Mouse (Mus musculus) liver, embryonic 16.5 days (tissue): ENCODE data around the gene Gramd1c. TPM values are rescaled to one million over a fixed set of nuclear protein-coding genes. Genes with fewer than 3 reads are reported as not detected.

Source experiments
- ATAC-seq: fragments of 200-750 bp; cut with Nextera tagmentation; 2 replicates; pipeline ENCODE4 v1.8.0; 2017; ENCODE audit warnings: low read depth, mild to moderate bottlenecking, moderate number of reproducible peaks, moderate library complexity
- H3K27ac ChIP-seq: fragments of 300-500 bp; sonication (generic); 2 replicates; pipeline ENCODE4 v1.5.1; 2014; ENCODE audit warnings: mild to moderate bottlenecking, low read length
- H3K27me3 ChIP-seq: fragments of 300-500 bp; sonication (generic); 2 replicates; pipeline ENCODE4 v1.6.1; 2014; ENCODE audit warnings: low read depth, low read length, mixed read lengths; ENCODE audit not compliant: control insufficient read depth, insufficient read depth
- H3K36me3 ChIP-seq: fragments of 300-500 bp; sonication (generic); 2 replicates; pipeline ENCODE4 v1.6.1; 2014; ENCODE audit warnings: mild to moderate bottlenecking; ENCODE audit not compliant: control insufficient read depth, insufficient read depth
- H3K4me1 ChIP-seq: fragments of 300-500 bp; sonication (generic); 2 replicates; pipeline ENCODE4 v1.6.1; 2014; ENCODE audit warnings: low read depth, low read length, mixed read lengths; ENCODE audit not compliant: control insufficient read depth
- H3K4me2 ChIP-seq: fragments of 300-500 bp; sonication (generic); 2 replicates; pipeline ENCODE4 v1.6.1; 2014; ENCODE audit warnings: low read depth, low read length, mixed read lengths
- H3K4me3 ChIP-seq: fragments of 300-500 bp; sonication (generic); 2 replicates; pipeline ENCODE4 v1.5.1; 2014; ENCODE audit warnings: low read depth, mild to moderate bottlenecking, low read length
- H3K9ac ChIP-seq: fragments of 300-500 bp; sonication (generic); 2 replicates; pipeline ENCODE4 v1.6.1; 2014; ENCODE audit warnings: low read depth, low read length
- H3K9me3 ChIP-seq: fragments of 300-500 bp; sonication (generic); replicated peaks from 2 replicates; pipeline ENCODE4 v1.6.1; 2016; ENCODE audit warnings: low read length; ENCODE audit not compliant: control insufficient read depth
- WGBS: fragments of 180-500 bp; shearing (Covaris S2); extraction: QIAGEN DNeasy Blood & Tissue Kit; methylation state at CpG from one replicate; pipeline ENCODE4 v1.1.7; 2014; ENCODE audit not compliant: insufficient replicate concordance; 5-methylcytosine and 5-hydroxymethylcytosine counted together
- polyA plus RNA-seq: library from polyadenylated mRNA; unstranded; fragments of >200 nt; fragmentation: Nextera tagmentation; extraction: Ambion mirVana; gene quantifications from 2 replicates; pipeline ENCODE4 v1.2.1, GENCODE M21; 2015

Gene Gramd1c
- polyA plus RNA-seq, 1 experiment from 2014 or later: 4.3 TPM

DNA sequence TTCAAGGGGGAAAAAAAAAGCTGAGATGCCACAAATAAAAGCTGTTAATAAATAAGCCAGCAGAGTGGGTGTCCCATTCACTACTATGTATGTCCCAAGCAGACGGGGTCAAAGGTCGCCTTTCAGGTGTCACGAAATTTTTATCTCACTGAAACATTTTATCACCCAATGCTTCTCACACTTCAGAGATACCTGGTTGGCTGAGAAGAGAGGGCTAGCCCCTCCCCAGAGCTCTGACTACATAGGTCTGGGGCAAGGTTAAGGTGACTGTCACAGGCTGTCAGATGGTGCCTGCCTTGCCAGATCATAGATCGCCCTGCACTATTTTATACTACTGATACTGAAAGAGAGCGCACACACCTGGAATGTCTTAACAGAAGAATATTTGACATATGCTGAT is 29.8 kb downstream of the Gramd1c start:
- no peaks in the 10 kb centered on the region for H3K27me3 ChIP-seq
- H3K4me2 ChIP-seq: no peak overlapping the region
- no peak overlapping the region for H3K27ac ChIP-seq
- peaks cover 3% of the 10 kb centered on the region for H3K4me1 ChIP-seq
- 53% methylated on average over 5 of the region's 5 CpGs for WGBS
- H3K9me3 ChIP-seq: no peaks in the 10 kb centered on the region
- H3K36me3 ChIP-seq: no peaks in the 10 kb centered on the region
- H3K4me3 ChIP-seq: no peak overlapping the region
- no peak overlapping the region for H3K9ac ChIP-seq
- ATAC-seq: peak; percentile 67

DNA sequence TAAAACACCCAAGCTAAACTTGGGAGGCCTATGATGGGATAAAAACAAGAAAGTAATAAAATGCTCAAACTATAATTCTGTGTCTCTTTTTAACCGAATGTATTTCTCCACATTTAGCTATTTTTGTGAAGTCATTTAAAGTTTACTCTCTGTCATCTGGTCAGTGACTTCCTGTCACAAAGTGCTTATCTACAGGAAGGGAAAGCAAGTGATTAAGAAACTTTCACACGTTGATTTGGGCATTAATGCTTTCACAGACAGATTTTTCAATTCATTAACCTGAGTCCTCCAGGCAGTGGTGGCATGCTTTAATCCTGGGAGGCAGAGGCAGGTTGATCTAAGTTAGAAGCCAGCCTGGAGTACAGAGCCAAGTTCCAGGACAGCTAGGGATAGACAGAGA is 33.9 kb downstream of the Gramd1c start:
- H3K4me1 ChIP-seq: peaks cover 3% of the 10 kb centered on the region
- H3K9ac ChIP-seq: no peak overlapping the region
- H3K27ac ChIP-seq: no peak overlapping the region
- no peak overlapping the region for H3K4me3 ChIP-seq
- 10% methylated on average over 2 of the region's 2 CpGs for WGBS
- H3K27me3 ChIP-seq: no peaks in the 10 kb centered on the region
- ATAC-seq: no peak
- H3K36me3 ChIP-seq: no peaks in the 10 kb centered on the region
- no peak overlapping the region for H3K4me2 ChIP-seq
- H3K9me3 ChIP-seq: no peaks in the 10 kb centered on the region

- no peak overlapping the region for H3K4me3 ChIP-seq
- H3K27ac ChIP-seq: no peak overlapping the region
- no peaks in the 10 kb centered on the region for H3K36me3 ChIP-seq
- H3K27me3 ChIP-seq: no peaks in the 10 kb centered on the region
- no peaks in the 10 kb centered on the region for H3K9me3 ChIP-seq
- WGBS: 81% methylated on average over 9 of the region's 9 CpGs
- ATAC-seq: no peak
- H3K9ac ChIP-seq: no peak overlapping the region
- no peaks in the 10 kb centered on the region for H3K4me1 ChIP-seq
- no peak overlapping the region for H3K4me2 ChIP-seq
Measured at GRCm38 (mm10) chr16:44026822-44027221, 36.3 kb downstream of the Gramd1c start.

GRCm38 (mm10) chr16:44026210-44026609 is 36.9 kb downstream of the Gramd1c start:
- no peak for ATAC-seq

DNA sequence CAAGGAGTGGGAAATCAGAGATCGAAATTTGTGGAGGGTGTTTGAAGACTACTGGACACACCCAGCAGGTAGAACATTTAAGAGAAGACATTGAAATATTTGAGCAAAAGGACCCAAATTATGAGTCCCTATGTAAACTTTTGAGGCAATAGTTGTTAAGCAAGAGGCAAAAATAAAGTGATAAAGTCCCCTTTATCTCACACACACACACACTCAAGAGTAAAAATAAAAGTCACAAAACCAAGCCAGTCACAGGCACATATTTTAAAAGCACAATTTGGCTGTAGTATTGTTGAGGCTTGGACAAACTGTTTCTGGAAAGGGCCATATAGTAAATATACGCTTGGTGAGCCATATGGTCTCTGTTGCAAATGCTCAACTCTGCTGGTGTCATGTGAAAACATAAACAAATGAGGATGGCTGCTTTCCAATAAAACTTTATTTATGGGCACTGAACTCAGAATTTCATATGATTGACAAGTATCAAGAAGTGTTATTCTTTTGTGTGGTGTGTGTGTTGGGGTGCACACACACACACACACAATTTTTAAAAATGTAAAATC is 44.1 kb downstream of the Gramd1c start:
- 34% methylated on average over 2 of the region's 2 CpGs for WGBS
- Histone ChIP-seq H3K27me3 (no peaks in the 10 kb centered on the region), H3K4me3 (peak overlapping the region; percentile 6; the same call in 1 of the 2 replicates), H3K9ac (no peak overlapping the region), H3K27ac (peak overlapping the region; percentile 61), H3K9me3 (no peaks in the 10 kb centered on the region), H3K36me3 (no peaks in the 10 kb centered on the region), H3K4me1 (peaks cover 30% of the 10 kb centered on the region), H3K4me2 (peak overlapping the region; percentile 40)
- no peak for ATAC-seq

More at GRCm38 (mm10) chr16:44026210-44026609, 36.9 kb downstream of the Gramd1c start:
- Histone ChIP-seq H3K4me2 (no peak overlapping the region), H3K9ac (no peak overlapping the region), H3K27ac (no peak overlapping the region), H3K4me1 (no peaks in the 10 kb centered on the region), H3K27me3 (no peaks in the 10 kb centered on the region), H3K9me3 (no peaks in the 10 kb centered on the region), H3K4me3 (no peak overlapping the region), H3K36me3 (no peaks in the 10 kb centered on the region)
- 38% methylated on average over 6 of the region's 6 CpGs for WGBS

GRCm38 (mm10) chr16:44018372-44018771 is 44.8 kb downstream of the Gramd1c start:
- no peak overlapping the region for H3K9ac ChIP-seq
- peak; percentile 97 for ATAC-seq
- H3K27me3 ChIP-seq: no peaks in the 10 kb centered on the region
- H3K9me3 ChIP-seq: no peaks in the 10 kb centered on the region
- 12% methylated on average over 7 of the region's 7 CpGs for WGBS
- peaks cover 30% of the 10 kb centered on the region for H3K4me1 ChIP-seq
- H3K36me3 ChIP-seq: no peaks in the 10 kb centered on the region
- H3K27ac ChIP-seq: peak overlapping the region; percentile 61
- H3K4me2 ChIP-seq: peak overlapping the region; percentile 40
- peak overlapping the region; percentile 6; the same call in 1 of the 2 replicates for H3K4me3 ChIP-seq

GRCm38 (mm10) chr16:44017707-44018106 is 45.4 kb downstream of the Gramd1c start:
- H3K9ac ChIP-seq: no peak overlapping the region
- ATAC-seq: no peak
- H3K27ac ChIP-seq: 0 out of 2 replicates have a peak overlapping the region, but pooled peaks have one; percentile 28
- H3K4me1 ChIP-seq: peaks cover 30% of the 10 kb centered on the region
- no peaks in the 10 kb centered on the region for H3K9me3 ChIP-seq
- WGBS: 57% methylated on average over 4 of the region's 4 CpGs
- H3K36me3 ChIP-seq: no peaks in the 10 kb centered on the region
- H3K4me3 ChIP-seq: no peak overlapping the region
- no peak overlapping the region for H3K4me2 ChIP-seq
- H3K27me3 ChIP-seq: no peaks in the 10 kb centered on the region

- Histone ChIP-seq H3K4me3 (peak overlapping the region; percentile 53), H3K9ac (peak overlapping the region; percentile 51), H3K4me2 (peak overlapping the region; percentile 67), H3K27ac (peak overlapping the region; percentile 16; the same call in 1 of the 2 replicates), H3K9me3 (no peaks in the 10 kb centered on the region), H3K36me3 (no peaks in the 10 kb centered on the region), H3K27me3 (no peaks in the 10 kb centered on the region), H3K4me1 (peaks cover 30% of the 10 kb centered on the region)
- peak; percentile 46; the same call in 1 of the 2 replicates for ATAC-seq
- 3% methylated on average over 11 of the region's 11 CpGs for WGBS
Measured at GRCm38 (mm10) chr16:44016164-44016563, 47.0 kb downstream of the Gramd1c start.

GRCm38 (mm10) chr16:44015416-44016158 is 47.6 kb downstream of the Gramd1c start:
- no peak overlapping the region for H3K27ac ChIP-seq
- peaks cover 30% of the 10 kb centered on the region for H3K4me1 ChIP-seq
- H3K9ac ChIP-seq: peak overlapping the region; percentile 51
- 37% methylated on average over 16 of the region's 16 CpGs for WGBS
- H3K36me3 ChIP-seq: no peaks in the 10 kb centered on the region
- no peaks in the 10 kb centered on the region for H3K9me3 ChIP-seq
- peak overlapping the region; percentile 67 for H3K4me2 ChIP-seq
- H3K27me3 ChIP-seq: no peaks in the 10 kb centered on the region
- no peak for ATAC-seq
- peak overlapping the region; percentile 53 for H3K4me3 ChIP-seq
